Mouse (Mus musculus): ENCODE data around the gene Amt. TPM values are rescaled to one million over a fixed set of nuclear protein-coding genes. Genes with fewer than 3 reads are reported as not detected.
A peak's percentile ranks its signal among the peaks of the same experiment; 100 is the strongest.
"Not testable (repeated sequence)": the region's sequence is repeated elsewhere in the genome, so short reads cannot be mapped to it uniquely, and the experiment has no call there.

The Amt gene
- polyA plus RNA-seq, 1 experiment from 2014 or later: 17.4 TPM

DNA sequence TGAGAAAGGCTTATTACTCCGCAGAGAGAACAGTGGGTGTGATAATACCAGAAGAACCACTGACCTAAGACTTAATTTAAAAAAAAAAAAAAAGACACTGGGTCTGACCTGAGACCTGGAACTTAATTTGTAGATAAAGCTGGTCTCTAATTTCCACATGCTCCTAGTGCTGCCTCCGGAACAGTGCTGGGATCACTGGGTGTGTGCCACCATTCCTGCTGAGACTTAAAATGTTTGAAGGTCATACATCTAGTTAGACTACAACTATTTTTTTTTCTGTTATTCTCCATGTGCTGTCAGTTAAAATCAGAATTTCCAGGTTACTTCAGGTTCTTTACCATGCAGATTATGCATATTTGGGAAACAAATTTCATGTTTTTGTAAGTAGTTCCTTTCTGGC lies 11.5 kb downstream of the Amt start:
- H3K4me2 ChIP-seq (replicated peaks): peak overlapping the region; percentile 89
- H3K36me3 ChIP-seq: 0 out of 2 replicates have a peak, but pooled peaks cover 4% of the 10 kb centered on the region
- H3K4me3 ChIP-seq: peak overlapping the region; percentile 92
- no peaks in the 10 kb centered on the region for H3K27me3 ChIP-seq
- H3K4me1 ChIP-seq: peaks cover 29% of the 10 kb centered on the region
- no peak for ATAC-seq (ENCODE audit: insufficient number of reproducible peaks, insufficient read depth, low FRiP score, low TSS enrichment)
- no peaks in the 10 kb centered on the region for H3K9me3 ChIP-seq
- 67% methylated on average over 2 of the region's 2 CpGs for WGBS
- H3K9ac ChIP-seq: peak overlapping the region; percentile 31
- H3K27ac ChIP-seq: no peak overlapping the region

DNA sequence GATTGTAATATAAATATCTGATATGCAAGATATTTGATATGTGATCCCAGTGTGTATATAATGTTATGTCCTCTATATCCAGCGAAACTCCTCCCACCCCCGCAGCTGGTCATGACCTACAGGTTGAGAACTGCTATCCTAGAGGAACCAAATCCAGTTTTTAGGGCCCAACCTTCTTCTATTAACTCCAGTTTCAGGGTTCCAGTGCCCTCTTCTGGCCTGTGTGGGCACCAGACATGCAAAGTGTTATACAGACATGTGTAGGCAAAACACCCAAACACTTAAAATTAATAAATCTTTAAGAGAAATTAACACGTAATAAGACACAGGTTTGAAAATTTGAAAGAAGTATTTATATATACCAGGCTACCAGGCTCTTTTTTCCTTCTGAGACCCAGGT lies 20.9 kb downstream of the Amt start:
- Histone ChIP-seq H3K36me3 (peaks cover 11% of the 10 kb centered on the region), H3K27ac (no peak overlapping the region), H3K9ac (no peak overlapping the region), H3K4me1 (no peaks in the 10 kb centered on the region), H3K9me3 (no peaks in the 10 kb centered on the region), H3K4me2 (replicated peaks) (no peak overlapping the region), H3K4me3 (no peak overlapping the region), H3K27me3 (no peaks in the 10 kb centered on the region)
- 94% methylated on average over 3 of the region's 3 CpGs for WGBS
- ATAC-seq (ENCODE audit: insufficient number of reproducible peaks, insufficient read depth, low FRiP score, low TSS enrichment): no peak

DNA sequence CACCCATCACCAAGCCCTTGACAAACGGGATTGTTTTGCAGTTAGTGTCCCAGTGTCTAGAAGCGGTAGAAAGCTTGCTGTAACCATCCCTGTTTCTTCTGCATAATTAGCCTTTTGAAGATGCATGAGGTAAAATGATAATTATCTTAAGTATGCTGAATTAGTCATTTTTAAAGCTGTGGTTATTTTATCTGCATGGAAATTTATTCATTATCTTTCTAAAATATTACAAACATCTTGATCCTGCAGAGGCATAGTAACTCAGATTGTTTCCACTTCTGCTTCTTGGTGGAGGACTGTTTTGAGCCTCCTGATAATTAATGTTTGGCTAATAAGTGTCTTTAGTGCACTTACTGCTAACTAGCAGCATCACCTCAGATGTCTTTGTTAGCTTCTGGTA lies 21.8 kb downstream of the Amt start:
- no peaks in the 10 kb centered on the region for H3K4me1 ChIP-seq
- WGBS: 85% methylated on average over 2 of the region's 2 CpGs
- H3K9ac ChIP-seq: no peak overlapping the region
- no peak for ATAC-seq (ENCODE audit: insufficient number of reproducible peaks, insufficient read depth, low FRiP score, low TSS enrichment)
- no peaks in the 10 kb centered on the region for H3K27me3 ChIP-seq
- peaks cover 11% of the 10 kb centered on the region for H3K36me3 ChIP-seq
- H3K27ac ChIP-seq: no peak overlapping the region
- H3K4me3 ChIP-seq: no peak overlapping the region
- no peaks in the 10 kb centered on the region for H3K9me3 ChIP-seq
- no peak overlapping the region for H3K4me2 ChIP-seq (replicated peaks)

DNA sequence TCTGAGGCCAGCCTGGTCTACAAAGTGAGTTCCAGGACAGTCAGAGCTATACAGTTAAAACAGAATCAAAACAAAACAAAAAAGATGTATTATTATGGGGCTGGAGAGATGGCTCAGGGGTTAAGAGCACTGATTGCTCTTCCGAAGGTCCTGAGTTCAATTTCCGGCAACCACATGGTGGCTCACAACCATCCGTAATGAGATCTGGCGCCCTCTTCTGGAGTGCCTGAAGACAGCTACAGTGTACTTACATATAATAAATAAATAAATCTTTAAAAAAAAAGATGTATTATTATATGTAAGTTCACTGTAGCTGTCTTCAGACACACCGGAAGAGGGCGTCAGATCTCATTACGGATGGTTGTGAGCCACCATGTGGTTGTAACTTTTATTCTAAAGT lies 25.4 kb downstream of the Amt start:
- not testable (repeated sequence) for H3K4me3 ChIP-seq; H3K9ac ChIP-seq; H3K9me3 ChIP-seq; H3K4me2 ChIP-seq (replicated peaks); H3K27ac ChIP-seq; ATAC-seq (ENCODE audit: insufficient number of reproducible peaks, insufficient read depth, low FRiP score, low TSS enrichment); H3K4me1 ChIP-seq; H3K36me3 ChIP-seq; H3K27me3 ChIP-seq
- 80% methylated on average over 7 of the region's 7 CpGs for WGBS

DNA sequence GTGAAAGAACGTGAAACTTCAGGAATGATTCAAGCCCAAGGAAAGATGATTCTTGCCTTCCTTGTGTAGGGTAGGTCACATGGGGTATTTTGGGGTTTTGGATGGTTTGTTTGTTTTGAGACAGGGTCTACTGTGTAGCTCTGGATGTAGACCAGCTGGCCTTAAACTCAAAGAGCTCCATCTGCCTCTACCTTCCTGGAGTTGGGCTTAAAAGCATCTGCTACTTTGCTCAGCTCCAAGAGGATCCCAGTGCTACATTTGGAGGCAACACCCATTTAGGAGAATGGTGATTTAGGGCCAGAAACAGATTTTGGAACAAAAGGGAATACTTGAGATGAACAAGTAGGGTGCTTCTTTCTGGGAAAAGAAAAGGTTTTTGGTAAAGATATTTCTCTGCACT lies 28.1 kb downstream of the Amt start:
- no peak overlapping the region for H3K4me2 ChIP-seq (replicated peaks)
- H3K9me3 ChIP-seq: no peaks in the 10 kb centered on the region
- 90% methylated on average over 1 of the region's 1 CpGs for WGBS
- no peaks in the 10 kb centered on the region for H3K4me1 ChIP-seq
- no peak overlapping the region for H3K9ac ChIP-seq
- peaks cover 28% of the 10 kb centered on the region for H3K36me3 ChIP-seq
- ATAC-seq (ENCODE audit: insufficient number of reproducible peaks, insufficient read depth, low FRiP score, low TSS enrichment): no peak
- no peak overlapping the region for H3K4me3 ChIP-seq
- H3K27me3 ChIP-seq: no peaks in the 10 kb centered on the region
- no peak overlapping the region for H3K27ac ChIP-seq

DNA sequence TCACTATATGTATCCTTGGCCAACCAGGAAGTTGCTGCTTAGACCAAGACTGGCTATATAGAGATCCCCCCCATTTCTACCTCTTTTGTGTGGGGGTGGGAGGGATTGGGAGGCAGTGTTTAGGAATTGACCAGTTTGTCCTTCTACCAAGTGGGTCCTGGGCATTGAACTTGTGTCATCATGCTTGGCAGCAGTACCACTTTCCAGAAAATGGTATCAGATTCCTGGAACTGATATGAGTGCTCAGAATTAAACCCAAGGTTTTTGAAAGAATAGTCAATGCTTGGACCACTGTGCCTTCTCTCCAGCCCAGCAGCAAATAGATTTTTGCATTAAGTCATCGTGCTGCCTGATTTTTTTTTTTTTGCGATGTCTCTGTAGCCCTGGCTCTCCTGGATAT lies 29.2 kb downstream of the Amt start:
- Histone ChIP-seq H3K4me3 (no peak overlapping the region), H3K36me3 (peaks cover 37% of the 10 kb centered on the region), H3K9me3 (no peaks in the 10 kb centered on the region), H3K9ac (no peak overlapping the region), H3K4me1 (no peaks in the 10 kb centered on the region), H3K27ac (no peak overlapping the region), H3K4me2 (replicated peaks) (no peak overlapping the region), H3K27me3 (no peaks in the 10 kb centered on the region)
- WGBS: 96% methylated on average over 2 of the region's 2 CpGs
- ATAC-seq (ENCODE audit: insufficient number of reproducible peaks, insufficient read depth, low FRiP score, low TSS enrichment): no peak

DNA sequence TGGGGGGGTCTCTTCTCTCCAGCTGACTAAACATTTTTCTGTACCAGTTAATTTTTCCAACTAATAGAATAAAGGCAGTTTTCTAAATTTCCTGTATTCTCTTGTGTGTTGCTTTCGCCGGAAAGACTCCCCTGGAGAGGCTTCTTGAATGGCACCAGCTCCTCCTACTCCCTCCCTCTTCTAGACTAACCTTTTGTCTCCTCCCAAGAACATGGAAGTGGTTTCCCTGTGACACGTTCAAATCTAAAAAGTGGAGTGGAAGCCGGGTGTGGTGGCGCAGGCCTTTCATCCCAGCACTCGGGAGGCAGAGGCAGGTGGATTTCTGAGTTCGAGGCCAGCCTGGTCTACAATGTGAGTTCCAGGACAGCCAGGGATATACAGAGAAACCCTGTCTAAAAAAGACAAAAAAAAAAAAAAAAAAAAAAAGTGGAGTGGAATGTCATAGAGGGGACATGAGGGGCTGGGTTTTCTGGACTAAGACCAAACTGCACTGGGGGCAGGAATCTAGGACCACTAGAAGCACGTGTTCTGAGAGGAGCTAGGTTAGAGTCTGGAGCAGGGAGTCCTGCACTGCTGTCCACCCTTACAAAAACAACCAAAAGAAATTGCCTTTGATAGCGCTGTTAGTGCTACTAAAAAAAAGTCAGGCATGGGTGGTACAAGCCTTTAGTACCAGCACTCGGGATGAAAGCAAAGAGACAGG lies 41.3 kb downstream of the Amt start:
- Histone ChIP-seq H3K36me3 (peaks cover 32% of the 10 kb centered on the region), H3K9ac (no peak overlapping the region), H3K4me3 (peak overlapping the region; percentile 71; the same call in 1 of the 2 replicates), H3K4me2 (replicated peaks) (peak overlapping the region; percentile 78), H3K27ac (peak overlapping the region; percentile 95), H3K9me3 (no peaks in the 10 kb centered on the region), H3K27me3 (no peaks in the 10 kb centered on the region), H3K4me1 (peaks cover 19% of the 10 kb centered on the region)
- 72% methylated on average over 10 of the region's 10 CpGs for WGBS
- ATAC-seq (ENCODE audit: insufficient number of reproducible peaks, insufficient read depth, low FRiP score, low TSS enrichment): no peak

DNA sequence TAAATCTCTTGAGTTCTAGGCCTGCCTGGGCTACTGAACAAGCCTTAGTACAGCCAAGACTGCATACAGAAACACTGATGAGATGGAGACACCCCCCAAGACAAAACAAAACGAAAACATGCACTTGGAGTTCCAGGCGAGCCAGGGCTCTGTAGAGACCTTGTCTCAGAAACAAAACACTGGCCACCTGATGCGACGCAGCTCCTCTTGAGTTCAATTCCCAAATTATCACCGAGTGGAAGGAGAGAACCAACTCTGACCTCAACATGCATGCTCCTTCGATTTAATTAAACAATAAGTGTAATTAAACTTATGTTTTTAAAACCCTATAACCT lies 41.9 kb downstream of the Amt start:
- Histone ChIP-seq H3K4me2 (replicated peaks) (peak overlapping the region; percentile 78), H3K4me3 (peak overlapping the region; percentile 71), H3K27me3 (no peaks in the 10 kb centered on the region), H3K27ac (peak overlapping the region; percentile 95), H3K4me1 (peaks cover 19% of the 10 kb centered on the region), H3K9me3 (no peaks in the 10 kb centered on the region), H3K9ac (peak overlapping the region; percentile 84; the same call in 1 of the 2 replicates), H3K36me3 (peaks cover 28% of the 10 kb centered on the region)
- 14% methylated on average over 6 of the region's 6 CpGs for WGBS
- ATAC-seq (ENCODE audit: insufficient number of reproducible peaks, insufficient read depth, low FRiP score, low TSS enrichment): no peak

DNA sequence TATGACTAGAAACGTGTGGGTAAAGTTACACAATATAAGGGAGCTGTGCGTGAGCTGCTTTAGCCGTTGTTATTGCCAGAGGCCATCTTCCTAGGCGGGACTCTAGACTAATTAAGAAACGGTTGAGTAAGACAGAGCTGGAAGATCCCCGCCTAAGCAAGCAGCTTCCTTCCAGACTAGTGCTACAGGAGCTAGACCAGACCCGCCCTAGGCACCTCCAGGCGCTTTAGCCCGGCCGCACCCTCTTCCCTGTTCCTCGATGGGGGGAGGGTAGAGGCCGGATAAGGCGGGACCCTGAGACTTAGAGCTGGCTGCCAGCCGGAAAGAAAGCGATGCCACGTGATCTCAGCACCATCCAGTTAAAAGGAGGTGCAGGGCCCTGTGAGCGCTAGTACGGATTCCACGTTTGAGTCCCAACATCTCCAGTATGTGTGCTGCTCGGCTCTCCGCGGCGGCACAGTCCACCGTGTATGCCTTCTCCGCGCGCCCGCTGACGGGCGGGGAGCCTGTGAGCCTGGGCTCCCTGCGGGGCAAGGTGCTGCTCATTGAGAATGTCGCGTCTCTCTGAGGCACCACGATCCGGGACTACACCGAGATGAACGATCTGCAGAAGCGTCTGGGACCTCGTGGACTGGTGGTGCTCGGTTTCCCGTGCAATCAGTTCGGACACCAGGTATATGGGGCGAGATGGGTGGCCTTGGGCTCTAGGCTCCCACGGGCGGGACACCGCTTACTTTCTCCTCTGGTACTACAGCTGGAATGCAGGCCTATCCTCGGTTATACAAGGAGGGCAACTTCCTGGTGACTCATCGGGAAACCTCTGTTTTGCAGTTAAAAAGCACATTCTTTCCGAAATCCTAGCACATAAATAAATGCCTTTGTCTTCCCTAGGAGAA lies 42.5 kb downstream of the Amt start, which contains the start of gene Gpx1:
Gene Gpx1, plus strand, starts transcription at position 18 of the 896 bp plus-strand sequence.
- Histone ChIP-seq H3K36me3 (peaks cover 22% of the 10 kb centered on the region), H3K4me3 (peak within 1 kb of the TSS; percentile 71), H3K9ac (peak within 1 kb of the TSS; percentile 84), H3K9me3 (no peaks in the 10 kb centered on the region), H3K4me1 (peaks cover 19% of the 10 kb centered on the region), H3K27ac (peak within 1 kb of the TSS; percentile 95), H3K27me3 (no peaks in the 10 kb centered on the region), H3K4me2 (replicated peaks) (peak within 1 kb of the TSS; percentile 78)
- under 1% methylated on average over 49 of the region's 49 CpGs for WGBS
- ATAC-seq (ENCODE audit: insufficient number of reproducible peaks, insufficient read depth, low FRiP score, low TSS enrichment): peak; percentile 97

DNA sequence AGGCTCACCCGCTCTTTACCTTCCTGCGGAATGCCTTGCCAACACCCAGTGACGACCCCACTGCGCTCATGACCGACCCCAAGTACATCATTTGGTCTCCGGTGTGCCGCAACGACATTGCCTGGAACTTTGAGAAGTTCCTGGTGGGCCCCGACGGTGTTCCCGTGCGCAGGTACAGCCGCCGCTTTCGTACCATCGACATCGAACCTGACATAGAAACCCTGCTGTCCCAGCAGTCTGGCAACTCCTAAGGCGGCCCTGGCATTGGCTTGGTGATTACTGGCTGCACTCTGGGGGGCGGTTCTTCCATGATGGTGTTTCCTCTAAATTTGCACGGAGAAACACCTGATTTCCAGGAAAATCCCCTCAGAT lies 43.2 kb downstream of the Amt start:
- no peak for ATAC-seq (ENCODE audit: insufficient number of reproducible peaks, insufficient read depth, low FRiP score, low TSS enrichment)
- 8% methylated on average over 20 of the region's 20 CpGs for WGBS
- Histone ChIP-seq H3K4me2 (replicated peaks) (peak overlapping the region; percentile 78), H3K9me3 (no peaks in the 10 kb centered on the region), H3K9ac (peak overlapping the region; percentile 84), H3K4me3 (peak overlapping the region; percentile 71), H3K36me3 (peaks cover 15% of the 10 kb centered on the region), H3K27me3 (no peaks in the 10 kb centered on the region), H3K27ac (peak overlapping the region; percentile 95), H3K4me1 (peaks cover 19% of the 10 kb centered on the region)

DNA sequence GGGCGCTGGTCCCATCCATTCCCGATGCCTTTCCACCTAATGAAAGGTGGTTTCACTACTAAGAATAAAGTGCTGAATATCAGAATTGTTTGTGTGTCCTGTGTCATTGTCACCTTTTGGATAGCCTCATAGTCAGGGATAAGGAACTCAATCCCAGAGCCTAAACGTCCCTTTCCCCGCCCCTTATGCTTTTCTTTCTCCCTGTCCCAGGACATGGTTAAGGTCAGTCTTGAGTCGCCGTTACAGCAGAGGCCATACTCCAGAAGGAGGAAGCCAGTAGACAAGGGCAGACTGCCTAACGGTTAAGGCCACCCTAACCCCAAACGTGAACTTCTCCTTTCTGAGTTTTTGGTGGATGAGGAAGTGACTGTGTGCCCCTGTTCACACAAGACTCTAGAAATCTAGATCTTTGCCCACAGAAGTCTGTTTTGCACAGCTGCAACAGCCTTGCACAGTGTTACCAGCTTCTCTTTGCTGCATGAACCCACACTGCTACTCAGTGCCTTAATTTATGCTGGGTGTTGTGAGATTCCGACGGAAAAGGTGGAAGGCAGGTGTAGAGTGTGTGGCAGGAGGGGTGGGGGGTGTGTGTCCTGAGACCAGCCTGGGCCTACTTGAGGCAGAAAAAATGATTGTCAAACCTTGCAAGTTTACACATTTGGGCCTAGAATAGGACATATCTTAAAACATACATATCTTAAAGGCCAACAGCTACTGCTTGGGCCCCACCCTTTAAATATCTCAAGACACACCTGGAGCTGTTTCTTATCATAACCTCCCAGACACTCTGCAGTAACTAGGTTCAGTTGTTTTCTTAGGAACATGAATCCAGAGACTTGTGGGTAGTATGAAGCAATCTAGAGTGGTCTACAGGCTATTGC lies 43.8 kb downstream of the Amt start:
- H3K27me3 ChIP-seq: no peaks in the 10 kb centered on the region
- H3K4me1 ChIP-seq: peaks cover 19% of the 10 kb centered on the region
- 59% methylated on average over 10 of the region's 10 CpGs for WGBS
- H3K4me3 ChIP-seq: peak overlapping the region; percentile 71
- peak overlapping the region; percentile 84 for H3K9ac ChIP-seq
- no peaks in the 10 kb centered on the region for H3K9me3 ChIP-seq
- peak overlapping the region; percentile 78 for H3K4me2 ChIP-seq (replicated peaks)
- peaks cover 9% of the 10 kb centered on the region for H3K36me3 ChIP-seq
- 0 out of 2 replicates have a peak overlapping the region, but pooled peaks have one; percentile 95 for H3K27ac ChIP-seq
- ATAC-seq (ENCODE audit: insufficient number of reproducible peaks, insufficient read depth, low FRiP score, low TSS enrichment): no peak

Data from embryonic facial prominence, embryonic 12.5 days (tissue).